Mouse (Mus musculus) E14TG2a.4 (cell line): Measurements from ENCODE around the gene Crb2.

Source experiments
- CTCF ChIP-seq: conservative IDR thresholded peaks from 2 replicates; pipeline ENCODE4 v1.5.1; 2014; ENCODE audit warnings: low read length
- NANOG ChIP-seq: IDR thresholded peaks from 2 replicates; pipeline ENCODE4 v1.6.1; 2014; ENCODE audit warnings: borderline replicate concordance, low read length, mixed read lengths

GRCm38 (mm10) chr2:37746293-37747049 is 29.6 kb upstream of the Crb2 start:
- no peak for TF ChIP-seq CTCF
- TF ChIP-seq NANOG = no peak
